In the genomic region with DNA sequence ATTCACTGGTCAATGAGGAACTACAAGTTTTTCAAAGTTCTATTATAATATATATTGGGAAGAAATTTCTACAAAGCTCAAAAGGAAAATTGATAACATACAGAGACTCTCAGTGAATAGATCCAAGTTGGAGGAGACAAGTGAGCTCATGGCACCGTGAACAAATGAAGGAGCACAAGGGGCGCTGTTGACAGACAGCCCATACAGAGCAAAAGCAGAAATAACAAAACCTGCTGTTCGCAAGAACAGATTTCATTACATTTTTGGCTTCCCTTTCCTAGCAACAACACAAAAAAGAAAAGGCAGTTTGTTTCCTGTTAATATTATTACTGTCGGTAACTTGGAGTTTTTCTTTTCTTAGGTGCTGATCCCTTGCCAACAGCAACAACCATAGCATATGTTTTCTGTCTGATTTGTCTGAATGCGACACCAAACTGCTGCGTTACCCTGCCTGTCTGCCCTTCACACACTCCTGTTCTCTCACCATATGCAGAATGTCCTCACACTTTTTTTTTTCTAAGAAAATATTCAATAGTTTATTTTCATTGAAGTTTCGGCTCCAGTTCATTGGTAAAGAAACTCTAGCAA, we compare ENCODE assay signal across 16 mouse cellular contexts. TPM values are rescaled to one million over a fixed set of nuclear protein-coding genes. Genes with fewer than 3 reads are reported as not detected.
A peak's percentile ranks its signal among the peaks of the same experiment; 100 is the strongest.
DNase-seq lines count a peak whose midpoint lies in the region; ATAC-seq and TF ChIP-seq lines count a peak whose summit lies in the region.
"Had no signal": no experiment of that assay in that cellular context is flagged by ENCODE, and none has a peak within 500 bp of the region (broad histone marks: within the 10 kb centered on the region; RNA-seq: fewer than 3 reads in every experiment).

No protein-coding gene starts in this region.

- H3K27me3 ChIP-seq in forebrain, embryonic 14.5 days (replicated peaks; ENCODE audit: control insufficient read depth, insufficient read depth, low read length) = no peaks in the 10 kb centered on the region
- no peaks in the 10 kb centered on the region for H3K27me3 ChIP-seq in forebrain, embryonic 11.5 days (ENCODE audit: control insufficient read depth, insufficient read depth, low read length)
- no peaks in the 10 kb centered on the region for H3K27me3 ChIP-seq in hindbrain, embryonic 16.5 days (replicated peaks; ENCODE audit: control insufficient read depth, insufficient read depth, low read length)
- no peaks in the 10 kb centered on the region for H3K27me3 ChIP-seq in hindbrain, embryonic 12.5 days
- H3K27me3 ChIP-seq in lung, embryonic 16.5 days (ENCODE audit: control insufficient read depth, insufficient read depth, low read depth, low read length) = no peaks in the 10 kb centered on the region
- no peaks in the 10 kb centered on the region for H3K27me3 ChIP-seq in hindbrain, postnatal 0 days (ENCODE audit: insufficient read depth, low read length)
- H3K27me3 ChIP-seq: midbrain, embryonic 12.5 days had no signal

- no peak overlapping the region for H3K9ac ChIP-seq in forebrain, embryonic 14.5 days (ENCODE audit: low read length)
- H3K9ac ChIP-seq in forebrain, embryonic 11.5 days (ENCODE audit: low read length) = no peak overlapping the region
- H3K9ac ChIP-seq in hindbrain, embryonic 16.5 days (ENCODE audit: low read depth, low read length) = no peak overlapping the region
- H3K9ac ChIP-seq in hindbrain, embryonic 12.5 days = no peak overlapping the region
- no peak overlapping the region for H3K9ac ChIP-seq in lung, embryonic 16.5 days (ENCODE audit: low read length)
- H3K9ac ChIP-seq in hindbrain, postnatal 0 days (replicated peaks; ENCODE audit: low read length) = no peak overlapping the region
- H3K9ac ChIP-seq: midbrain, embryonic 12.5 days had no signal

- ATAC-seq in forebrain, embryonic 14.5 days = peak; percentile 91
- ATAC-seq in forebrain, embryonic 11.5 days (replicated peaks; ENCODE audit: low FRiP score) = no peak
- no peak for ATAC-seq in hindbrain, embryonic 16.5 days
- no peak for ATAC-seq in hindbrain, embryonic 12.5 days (ENCODE audit: low FRiP score)
- ATAC-seq in lung, embryonic 16.5 days (ENCODE audit: low read depth) = peak; percentile 94
- ATAC-seq in hindbrain, postnatal 0 days = peak; percentile 55; the same call in 1 of the 2 replicates

- WGBS in forebrain, embryonic 14.5 days = 49% methylated on average over 7 of the region's 7 CpGs
- 77% methylated on average over 7 of the region's 7 CpGs for WGBS in forebrain, embryonic 11.5 days
- WGBS in hindbrain, embryonic 16.5 days = 39% methylated on average over 7 of the region's 7 CpGs
- WGBS in hindbrain, embryonic 12.5 days = 46% methylated on average over 7 of the region's 7 CpGs
- WGBS in lung, embryonic 16.5 days = 52% methylated on average over 7 of the region's 7 CpGs
- WGBS in hindbrain, postnatal 0 days = 31% methylated on average over 7 of the region's 7 CpGs

- no peaks in the 10 kb centered on the region for H3K4me1 ChIP-seq in forebrain, embryonic 14.5 days (ENCODE audit: control insufficient read depth, insufficient read depth, low read length)
- no peaks in the 10 kb centered on the region for H3K4me1 ChIP-seq in forebrain, embryonic 11.5 days (replicated peaks; ENCODE audit: control insufficient read depth, insufficient read depth, low read length)
- peaks cover 2% of the 10 kb centered on the region; the same call in 1 of the 2 replicates for H3K4me1 ChIP-seq in hindbrain, embryonic 16.5 days (ENCODE audit: control insufficient read depth, insufficient read depth, low read depth, low read length)
- H3K4me1 ChIP-seq in hindbrain, embryonic 12.5 days = no peaks in the 10 kb centered on the region; the same call in 1 of the 2 replicates
- peaks cover 8% of the 10 kb centered on the region for H3K4me1 ChIP-seq in lung, embryonic 16.5 days (replicated peaks; ENCODE audit: control insufficient read depth, insufficient read depth, low read length)
- H3K4me1 ChIP-seq in hindbrain, postnatal 0 days (ENCODE audit: insufficient read depth, low read length) = no peaks in the 10 kb centered on the region
- H3K4me1 ChIP-seq: midbrain, embryonic 12.5 days had no signal

- no peak overlapping the region for H3K27ac ChIP-seq in forebrain, embryonic 14.5 days (ENCODE audit: low read depth, low read length)
- H3K27ac ChIP-seq in forebrain, embryonic 11.5 days (ENCODE audit: low read depth, low read length) = no peak overlapping the region
- no peak overlapping the region for H3K27ac ChIP-seq in hindbrain, embryonic 16.5 days (ENCODE audit: low read depth, low read length)
- H3K27ac ChIP-seq in hindbrain, embryonic 12.5 days = no peak overlapping the region
- H3K27ac ChIP-seq in lung, embryonic 16.5 days (ENCODE audit: low read length) = peak overlapping the region; percentile 38
- H3K27ac ChIP-seq in hindbrain, postnatal 0 days = no peak overlapping the region
- H3K27ac ChIP-seq: gastrocnemius, adult 2 months; midbrain, embryonic 12.5 days had no signal

- no peaks in the 10 kb centered on the region for H3K36me3 ChIP-seq in forebrain, embryonic 14.5 days (ENCODE audit: control insufficient read depth, insufficient read depth, low read length)
- no peaks in the 10 kb centered on the region for H3K36me3 ChIP-seq in forebrain, embryonic 11.5 days (ENCODE audit: control insufficient read depth, insufficient read depth, low read length)
- H3K36me3 ChIP-seq in hindbrain, embryonic 16.5 days (ENCODE audit: control insufficient read depth, insufficient read depth, low read length) = no peaks in the 10 kb centered on the region
- no peaks in the 10 kb centered on the region for H3K36me3 ChIP-seq in hindbrain, embryonic 12.5 days
- H3K36me3 ChIP-seq in lung, embryonic 16.5 days (ENCODE audit: control insufficient read depth, insufficient read depth, low read length) = no peaks in the 10 kb centered on the region
- no peaks in the 10 kb centered on the region for H3K36me3 ChIP-seq in hindbrain, postnatal 0 days (ENCODE audit: insufficient read depth, low read length)
- H3K36me3 ChIP-seq: midbrain, embryonic 12.5 days had no signal

- no peak overlapping the region for H3K4me2 ChIP-seq in forebrain, embryonic 14.5 days (ENCODE audit: low read length)
- H3K4me2 ChIP-seq in forebrain, embryonic 11.5 days (ENCODE audit: low read depth, low read length, severe bottlenecking) = no peak overlapping the region
- H3K4me2 ChIP-seq in hindbrain, embryonic 16.5 days (ENCODE audit: low read length) = peak overlapping the region; percentile 15; the same call in 1 of the 2 replicates
- H3K4me2 ChIP-seq in hindbrain, embryonic 12.5 days (replicated peaks) = no peak overlapping the region
- no peak overlapping the region for H3K4me2 ChIP-seq in lung, embryonic 16.5 days (ENCODE audit: low read depth, low read length)
- H3K4me2 ChIP-seq in hindbrain, postnatal 0 days (ENCODE audit: low read depth, low read length) = 0 out of 2 replicates have a peak overlapping the region, but pooled peaks have one; percentile 0
- H3K4me2 ChIP-seq: liver, embryonic 11.5 days; midbrain, embryonic 12.5 days had no signal

- peak; percentile 22; the same call in 1 of the 2 replicates for TF ChIP-seq CTCF in hindbrain, postnatal 0 days (IDR thresholded peaks at IDR 0.05; ENCODE audit: low read depth)

- no peaks in the 10 kb centered on the region for H3K9me3 ChIP-seq in forebrain, embryonic 14.5 days (replicated peaks; ENCODE audit: control insufficient read depth, low read length)
- no peaks in the 10 kb centered on the region for H3K9me3 ChIP-seq in forebrain, embryonic 11.5 days (ENCODE audit: control insufficient read depth, low read length)
- no peaks in the 10 kb centered on the region for H3K9me3 ChIP-seq in hindbrain, embryonic 16.5 days (ENCODE audit: control insufficient read depth, low read length)
- no peaks in the 10 kb centered on the region for H3K9me3 ChIP-seq in hindbrain, embryonic 12.5 days (replicated peaks)
- no peaks in the 10 kb centered on the region for H3K9me3 ChIP-seq in lung, embryonic 16.5 days (ENCODE audit: control insufficient read depth, low read length)
- no peaks in the 10 kb centered on the region for H3K9me3 ChIP-seq in hindbrain, postnatal 0 days (ENCODE audit: low read length)
- H3K9me3 ChIP-seq: midbrain, embryonic 12.5 days had no signal

- no peak overlapping the region for H3K4me3 ChIP-seq in forebrain, embryonic 14.5 days (ENCODE audit: low read depth, low read length)
- H3K4me3 ChIP-seq in forebrain, embryonic 11.5 days (ENCODE audit: low read depth, low read length) = no peak overlapping the region
- no peak overlapping the region for H3K4me3 ChIP-seq in hindbrain, embryonic 16.5 days (ENCODE audit: low read length)
- no peak overlapping the region for H3K4me3 ChIP-seq in hindbrain, embryonic 12.5 days
- no peak overlapping the region for H3K4me3 ChIP-seq in lung, embryonic 16.5 days (ENCODE audit: low read length)
- no peak overlapping the region for H3K4me3 ChIP-seq in hindbrain, postnatal 0 days (ENCODE audit: low read length)
- H3K4me3 ChIP-seq: gastrocnemius, adult 2 months; midbrain, embryonic 12.5 days had no signal

- peak; percentile 75 for DNase-seq in forebrain, embryonic 14.5 days (ENCODE audit: low spot score)
- DNase-seq in forebrain, embryonic 11.5 days (ENCODE audit: low spot score) = no peak
- no peak for DNase-seq in lung, postnatal 14 days
- peak; percentile 12 for DNase-seq in hindbrain, postnatal 0 days (ENCODE audit: low spot score)
- DNase-seq in adrenal gland, adult 8-10 months = no peak
- DNase-seq: adrenal gland, postnatal 36 days; cerebellum, postnatal 14 days; gastrocnemius, adult 2 months; kidney, adult 9 months; lung, postnatal 4 days; thymus, postnatal 36 days had no signal

RNA-seq across cellular contexts. Expression of gene Ghr, which starts 19.3 kb away (rescaled TPM):
- 5.9 and 7.5 TPM in 2 replicates for polyA plus RNA-seq in forebrain, embryonic 14.5 days (2014; fragmentation: Nextera tagmentation; extraction: Ambion mirVana)
- polyA plus RNA-seq in forebrain, embryonic 11.5 days (2014; fragmentation: Nextera tagmentation; extraction: Ambion mirVana) = 8.1 and 8.9 TPM in 2 replicates
- 10.0 and 10.9 TPM in 2 replicates for polyA plus RNA-seq in hindbrain, embryonic 16.5 days (2015; fragmentation: Nextera tagmentation; extraction: Ambion mirVana)
- 25.3 and 27.6 TPM in 2 replicates for polyA plus RNA-seq in hindbrain, embryonic 12.5 days (2016; fragmentation: Nextera tagmentation; extraction: Ambion mirVana)
- 93.7 and 101 TPM in 2 replicates for polyA plus RNA-seq in lung, embryonic 16.5 days (2015; fragmentation: Nextera tagmentation; extraction: Ambion mirVana)
- 9.7 and 10.5 TPM in 2 replicates for total RNA-seq in hindbrain, postnatal 0 days (2014; rRNA removed)
- polyA plus RNA-seq in hindbrain, postnatal 0 days (2015; fragmentation: Nextera tagmentation; extraction: Ambion mirVana) = 13.1 and 15.8 TPM in 2 replicates
- total RNA-seq in adrenal gland, adult 8-10 months (2022) = 100 to 1,000 TPM in 1 of 4 experiments, 10 to 100 TPM in 3; 67.5 to 155 (median 78.8) TPM

Comparison
In these comparisons a context has a peak if more than half of its experiments do, and no peak if none do; other contexts are left out.
1. ATAC-seq: peak in forebrain, embryonic 14.5 days (single experiment), lung, embryonic 16.5 days (single experiment) and hindbrain, postnatal 0 days (single experiment); none in forebrain, embryonic 11.5 days (single experiment), hindbrain, embryonic 16.5 days (single experiment) and hindbrain, embryonic 12.5 days (single experiment).
2. DNase-seq: peak in forebrain, embryonic 14.5 days (single experiment) and hindbrain, postnatal 0 days (single experiment); none in forebrain, embryonic 11.5 days (single experiment), lung, postnatal 14 days (single experiment) and adrenal gland, adult 8-10 months (single experiment).
3. H3K4me2 ChIP-seq: peak in hindbrain, embryonic 16.5 days (single experiment) and hindbrain, postnatal 0 days (single experiment); none in forebrain, embryonic 14.5 days (single experiment), forebrain, embryonic 11.5 days (single experiment), hindbrain, embryonic 12.5 days (single experiment) and lung, embryonic 16.5 days (single experiment).